Mouse (Mus musculus) hindbrain, embryonic 13.5 days (tissue): ENCODE measurements around the gene Ttpal. TPM values are rescaled to one million over a fixed set of nuclear protein-coding genes. Genes with fewer than 3 reads are reported as not detected.
"Not testable (repeated sequence)": the region's sequence is repeated elsewhere in the genome, so short reads cannot be mapped to it uniquely, and the experiment has no call there.

Source experiments
- ATAC-seq: fragments of 200-750 bp; cut with Nextera tagmentation; 2 replicates; pipeline ENCODE4 v1.8.0; 2017; ENCODE audit warnings: moderate TSS enrichment; ENCODE audit not compliant: low FRiP score
- H3K27ac ChIP-seq: fragments of 300-500 bp; sonication (generic); 2 replicates; pipeline ENCODE4 v1.5.1; 2015; ENCODE audit warnings: inconsistent platforms, mild to moderate bottlenecking, moderate library complexity
- H3K27me3 ChIP-seq: fragments of 300-500 bp; sonication (generic); 2 replicates; pipeline ENCODE4 v1.6.1; 2015; ENCODE audit warnings: mild to moderate bottlenecking, inconsistent platforms
- H3K36me3 ChIP-seq: fragments of 300-500 bp; sonication (generic); 2 replicates; pipeline ENCODE4 v1.6.1; 2015; ENCODE audit warnings: mild to moderate bottlenecking, inconsistent platforms
- H3K4me1 ChIP-seq: fragments of 300-500 bp; sonication (generic); replicated peaks from 2 replicates; pipeline ENCODE4 v1.6.1; 2015; ENCODE audit warnings: inconsistent platforms
- H3K4me2 ChIP-seq: fragments of 300-500 bp; sonication (generic); 2 replicates; pipeline ENCODE4 v1.6.1; 2015; ENCODE audit warnings: inconsistent platforms, mild to moderate bottlenecking, moderate library complexity
- H3K4me3 ChIP-seq: fragments of 300-500 bp; sonication (generic); 2 replicates; pipeline ENCODE4 v1.5.1; 2015; ENCODE audit warnings: mild to moderate bottlenecking, inconsistent platforms
- H3K9ac ChIP-seq: fragments of 300-500 bp; sonication (generic); 2 replicates; pipeline ENCODE4 v1.6.1; 2015; ENCODE audit warnings: mild to moderate bottlenecking, inconsistent platforms
- H3K9me3 ChIP-seq: fragments of 300-500 bp; sonication (generic); 2 replicates; pipeline ENCODE4 v1.6.1; 2016; ENCODE audit warnings: inconsistent platforms
- WGBS: fragments of 180-500 bp; shearing (Covaris S2); methylation state at CpG from one replicate; pipeline ENCODE4 v1.1.7; 2015; 5-methylcytosine and 5-hydroxymethylcytosine counted together
- polyA plus RNA-seq: library from polyadenylated mRNA; unstranded; fragments of >200 nt; fragmentation: Nextera tagmentation; extraction: Ambion mirVana; gene quantifications from 2 replicates; pipeline ENCODE4 v1.2.1, GENCODE M21; 2015

Ttpal gene
- polyA plus RNA-seq, 1 experiment from 2014 or later: 42.0 TPM

DNA sequence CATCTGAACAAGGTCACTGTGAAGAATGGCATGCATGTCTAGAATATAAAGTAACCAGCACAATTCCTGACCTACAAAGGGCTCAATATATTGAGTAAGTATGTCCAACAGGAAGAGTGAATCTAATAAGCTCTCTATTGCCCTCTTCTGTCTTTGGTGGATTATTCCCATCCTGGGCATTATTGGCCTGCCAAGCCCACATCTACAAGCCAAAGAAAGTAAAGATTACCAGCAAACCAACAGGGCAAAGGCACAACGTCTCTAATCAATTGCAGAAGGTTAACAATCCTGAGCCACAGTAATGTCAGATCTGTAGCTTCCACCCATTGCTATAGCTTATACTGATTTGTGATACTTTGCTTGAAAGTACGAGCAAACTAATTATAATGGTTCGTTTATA is 38.4 kb downstream of the Ttpal start:
- Histone ChIP-seq H3K4me3 (no peak overlapping the region), H3K4me1 (peaks cover 44% of the 10 kb centered on the region), H3K36me3 (peaks cover 14% of the 10 kb centered on the region), H3K27me3 (no peaks in the 10 kb centered on the region), H3K4me2 (no peak overlapping the region), H3K27ac (no peak overlapping the region), H3K9me3 (no peaks in the 10 kb centered on the region), H3K9ac (no peak overlapping the region)
- no peak for ATAC-seq
- 86% methylated on average over 3 of the region's 3 CpGs for WGBS

DNA sequence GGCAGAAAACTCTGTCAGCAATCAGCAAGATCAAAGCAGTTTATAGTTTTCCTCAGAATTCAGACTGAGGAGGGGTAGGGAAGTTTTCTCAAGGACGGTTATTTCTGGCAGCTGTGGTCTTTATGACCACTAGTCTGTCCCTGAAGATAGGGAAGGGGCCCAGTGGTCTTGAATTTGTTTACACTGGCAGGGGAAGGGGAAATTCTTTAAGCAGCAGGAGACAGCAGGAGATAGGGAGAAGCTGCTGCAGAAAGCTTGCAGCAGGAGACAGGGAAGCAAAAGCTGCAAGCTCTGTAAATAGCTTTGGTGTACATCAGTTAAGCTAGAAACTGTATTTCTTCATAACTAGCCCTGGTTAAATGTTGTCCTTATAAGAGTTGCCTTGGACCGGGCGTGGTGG is 39.6 kb downstream of the Ttpal start:
- Histone ChIP-seq H3K4me1 (peaks cover 46% of the 10 kb centered on the region), H3K4me2 (no peak overlapping the region), H3K27ac (no peak overlapping the region), H3K9ac (no peak overlapping the region), H3K36me3 (peaks cover 4% of the 10 kb centered on the region; the same call in 1 of the 2 replicates), H3K4me3 (no peak overlapping the region), H3K27me3 (no peaks in the 10 kb centered on the region), H3K9me3 (no peaks in the 10 kb centered on the region)
- 82% methylated on average over 3 of the region's 3 CpGs for WGBS
- ATAC-seq: no peak

DNA sequence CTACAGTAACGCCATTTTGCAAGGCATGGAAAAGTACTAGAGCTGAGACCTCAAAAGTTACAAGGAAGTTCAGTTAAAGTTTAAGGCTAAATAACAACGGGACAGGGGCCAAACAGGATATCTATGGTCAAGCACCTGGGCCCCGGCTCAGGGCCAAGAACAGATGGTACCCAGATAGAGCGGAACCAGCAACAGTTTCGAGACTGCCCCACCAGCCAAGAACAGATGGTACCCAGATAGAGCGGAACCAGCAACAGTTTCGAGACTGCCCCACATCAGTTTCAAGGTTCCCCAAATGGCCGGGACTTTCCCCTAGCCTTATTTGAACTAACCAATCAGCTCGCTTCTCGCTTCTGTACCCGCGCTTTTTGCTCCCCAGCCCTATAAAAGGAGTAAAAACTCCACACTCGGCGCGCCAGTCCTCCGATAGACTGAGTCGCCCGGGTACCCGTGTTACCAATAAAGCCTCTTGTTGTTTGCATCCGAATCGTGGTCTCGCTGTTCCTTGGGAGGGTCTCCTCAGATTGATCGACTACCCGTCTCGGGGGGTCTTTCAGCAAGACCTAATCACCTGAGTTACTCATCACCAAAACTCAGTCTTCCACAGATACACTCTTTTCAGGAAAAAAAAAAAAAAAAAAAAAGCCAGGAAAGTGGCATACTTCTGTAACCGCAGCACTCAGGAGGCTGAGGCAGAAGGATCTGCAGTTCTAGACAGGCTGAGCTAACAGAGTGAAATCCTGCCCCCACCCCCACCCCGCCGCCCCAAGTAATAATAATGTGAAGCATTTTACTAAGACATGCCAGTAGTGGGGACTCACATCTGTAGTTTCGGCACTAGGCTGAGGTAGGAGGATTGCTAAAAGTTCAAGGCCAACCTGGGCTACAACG is 40.8 kb downstream of the Ttpal start:
- no peaks in the 10 kb centered on the region for H3K27me3 ChIP-seq
- no peak for ATAC-seq
- peak overlapping the region; percentile 93 for H3K4me3 ChIP-seq
- no peaks in the 10 kb centered on the region for H3K9me3 ChIP-seq
- peak overlapping the region; percentile 97; the same call in 1 of the 2 replicates for H3K9ac ChIP-seq
- peak overlapping the region; percentile 68 for H3K4me2 ChIP-seq
- peaks cover 43% of the 10 kb centered on the region for H3K4me1 ChIP-seq
- peaks cover 3% of the 10 kb centered on the region; the same call in 1 of the 2 replicates for H3K36me3 ChIP-seq
- H3K27ac ChIP-seq: 0 out of 2 replicates have a peak overlapping the region, but pooled peaks have one; percentile 99
- 93% methylated on average over 30 of the region's 30 CpGs for WGBS

DNA sequence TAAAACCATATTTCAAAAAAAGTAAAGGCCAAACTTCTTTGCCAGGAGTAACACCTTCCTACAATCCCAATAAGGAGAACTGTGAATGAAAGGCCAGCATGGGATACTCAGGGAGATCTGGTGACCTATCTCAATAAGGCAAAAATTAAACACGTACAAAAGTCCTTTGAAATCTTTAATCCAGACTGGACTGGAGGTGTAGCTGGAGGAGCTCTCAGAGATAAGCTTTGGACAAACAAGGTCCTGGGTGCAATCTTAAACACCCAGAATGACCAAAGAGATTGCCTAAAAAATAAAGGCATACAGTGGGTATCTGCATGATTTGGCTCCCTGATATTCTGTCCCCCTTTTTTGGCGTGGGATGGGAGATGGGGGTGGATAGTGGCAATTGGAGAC is 41.5 kb downstream of the Ttpal start:
- H3K36me3 ChIP-seq: peaks cover 3% of the 10 kb centered on the region; the same call in 1 of the 2 replicates
- peak overlapping the region; percentile 99 for H3K27ac ChIP-seq
- H3K4me2 ChIP-seq: peak overlapping the region; percentile 68
- WGBS: 88% methylated on average over 2 of the region's 2 CpGs
- peak overlapping the region; percentile 97 for H3K9ac ChIP-seq
- H3K9me3 ChIP-seq: no peaks in the 10 kb centered on the region
- ATAC-seq: no peak
- H3K27me3 ChIP-seq: no peaks in the 10 kb centered on the region
- peak overlapping the region; percentile 93 for H3K4me3 ChIP-seq
- peaks cover 42% of the 10 kb centered on the region for H3K4me1 ChIP-seq

DNA sequence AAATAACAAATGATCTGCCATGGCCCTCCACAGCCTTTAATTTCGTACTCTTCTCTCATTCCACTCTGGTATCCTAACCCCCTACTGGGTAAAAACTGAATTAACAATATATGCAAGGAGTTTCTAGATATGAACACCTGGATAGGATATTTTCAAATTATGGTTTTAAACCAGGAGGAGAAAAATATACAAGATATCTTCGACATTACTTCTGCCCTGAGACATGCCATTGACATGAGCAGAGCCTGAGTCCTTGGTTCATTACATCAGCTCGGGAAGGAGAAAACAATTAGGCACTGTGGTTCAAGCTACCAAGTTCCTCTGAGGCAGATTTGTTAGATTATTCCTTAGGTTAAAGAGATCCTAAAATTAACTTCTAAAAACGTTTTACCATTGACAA is 41.9 kb downstream of the Ttpal start:
- Histone ChIP-seq H3K4me2 (peak overlapping the region; percentile 68), H3K9me3 (no peaks in the 10 kb centered on the region), H3K36me3 (peaks cover 3% of the 10 kb centered on the region; the same call in 1 of the 2 replicates), H3K27me3 (no peaks in the 10 kb centered on the region), H3K4me3 (peak overlapping the region; percentile 93), H3K9ac (peak overlapping the region; percentile 97), H3K4me1 (peaks cover 42% of the 10 kb centered on the region), H3K27ac (peak overlapping the region; percentile 99)
- WGBS: 12% methylated on average over 4 of the region's 4 CpGs
- no peak for ATAC-seq

DNA sequence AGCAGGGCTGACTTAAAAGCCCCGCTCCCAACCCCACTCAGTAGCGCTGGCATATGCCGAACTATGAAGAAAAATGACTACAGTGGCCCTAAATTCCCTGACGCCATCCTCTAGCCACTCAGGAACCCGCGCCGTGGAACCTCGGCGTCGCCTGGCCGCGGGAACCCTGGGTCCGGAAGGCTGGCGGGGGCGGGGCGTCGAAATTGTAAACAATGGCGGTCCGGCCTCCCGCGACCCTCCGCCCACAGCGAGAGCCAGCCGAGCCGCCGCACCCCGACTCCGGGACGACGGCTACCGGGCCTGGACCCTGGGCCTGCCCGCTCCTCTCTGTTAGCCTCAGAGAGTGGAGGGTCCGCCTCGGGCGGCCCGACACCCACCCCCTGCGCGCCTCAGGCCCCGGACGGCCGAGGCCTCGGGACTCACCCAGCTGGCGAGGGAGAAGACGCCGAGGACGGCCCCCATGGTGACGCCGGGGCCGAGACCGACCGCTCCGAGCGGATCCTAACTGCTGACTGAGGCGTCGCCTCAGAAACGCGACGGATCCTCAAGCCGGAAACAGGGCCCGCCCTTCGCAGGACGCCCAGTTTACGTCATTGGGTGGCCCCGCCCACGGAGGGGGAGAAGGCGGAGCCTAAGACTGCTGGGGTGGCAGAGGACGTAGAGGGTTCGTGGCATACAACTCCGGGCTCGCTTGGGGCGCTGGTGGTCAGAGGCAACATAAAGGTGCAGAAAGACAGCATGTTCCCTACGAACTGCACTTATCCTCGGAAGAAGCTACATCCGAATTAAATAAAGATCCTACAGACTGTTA is 42.7 kb downstream of the Ttpal start, which contains the start of gene Serinc3:
Gene Serinc3, minus strand, starts transcription at position 557 of the 811 bp plus-strand sequence.
- peaks cover 40% of the 10 kb centered on the region for H3K4me1 ChIP-seq
- under 1% methylated on average over 70 of the region's 74 CpGs for WGBS

DNA sequence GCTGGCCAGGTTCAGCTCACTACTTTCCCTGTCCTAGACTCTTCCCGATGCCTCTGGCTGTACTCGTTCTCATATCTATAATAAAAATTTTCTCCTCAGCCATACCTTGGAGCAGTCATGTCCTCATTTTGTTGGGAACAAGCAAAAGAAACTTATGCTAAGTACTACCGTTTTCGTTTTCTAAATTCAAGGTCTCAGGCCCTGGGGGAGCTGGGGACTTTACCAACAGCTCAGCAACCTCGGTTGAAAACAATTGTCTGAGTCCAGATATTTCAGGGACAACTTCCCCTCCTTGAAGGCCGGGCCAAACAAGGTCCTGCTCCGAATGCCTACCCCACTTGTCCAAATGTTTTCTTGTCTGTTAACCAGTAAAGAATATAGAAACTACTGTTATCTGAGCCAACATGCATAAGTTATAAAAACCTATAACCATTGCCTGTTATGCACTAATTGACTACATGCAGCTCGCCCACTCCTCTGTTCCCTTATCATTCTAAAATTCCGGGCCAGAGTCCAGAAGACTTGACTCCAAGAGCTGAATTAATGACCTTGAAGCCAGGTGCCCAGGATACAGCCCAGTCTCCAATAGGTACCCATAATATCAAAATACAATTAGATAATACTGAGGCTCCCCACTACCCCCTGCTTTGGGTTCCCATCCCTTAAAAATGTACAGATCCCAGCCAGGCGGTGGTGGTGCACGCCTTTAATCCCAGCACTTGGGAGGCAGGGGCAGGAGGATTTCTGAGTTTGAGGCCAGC is 43.8 kb downstream of the Ttpal start:
- Histone ChIP-seq H3K36me3 (peaks cover 3% of the 10 kb centered on the region; the same call in 1 of the 2 replicates), H3K27ac (peak overlapping the region; percentile 99), H3K4me1 (peaks cover 31% of the 10 kb centered on the region), H3K4me3 (no peak overlapping the region), H3K27me3 (no peaks in the 10 kb centered on the region), H3K9me3 (no peaks in the 10 kb centered on the region), H3K9ac (no peak overlapping the region), H3K4me2 (no peak overlapping the region; the same call in 1 of the 2 replicates)
- ATAC-seq: no peak
- 81% methylated on average over 11 of the region's 11 CpGs for WGBS

More for the DNA sequence above, 42.7 kb downstream of the Ttpal start, which contains the start of gene Serinc3:
- Histone ChIP-seq H3K9me3 (no peaks in the 10 kb centered on the region), H3K27me3 (no peaks in the 10 kb centered on the region), H3K4me2 (peak within 1 kb of the TSS; percentile 68), H3K27ac (peak within 1 kb of the TSS; percentile 99), H3K4me3 (peak within 1 kb of the TSS; percentile 93), H3K9ac (peak within 1 kb of the TSS; percentile 97), H3K36me3 (peaks cover 3% of the 10 kb centered on the region; the same call in 1 of the 2 replicates)
- peak; percentile 97 for ATAC-seq

DNA sequence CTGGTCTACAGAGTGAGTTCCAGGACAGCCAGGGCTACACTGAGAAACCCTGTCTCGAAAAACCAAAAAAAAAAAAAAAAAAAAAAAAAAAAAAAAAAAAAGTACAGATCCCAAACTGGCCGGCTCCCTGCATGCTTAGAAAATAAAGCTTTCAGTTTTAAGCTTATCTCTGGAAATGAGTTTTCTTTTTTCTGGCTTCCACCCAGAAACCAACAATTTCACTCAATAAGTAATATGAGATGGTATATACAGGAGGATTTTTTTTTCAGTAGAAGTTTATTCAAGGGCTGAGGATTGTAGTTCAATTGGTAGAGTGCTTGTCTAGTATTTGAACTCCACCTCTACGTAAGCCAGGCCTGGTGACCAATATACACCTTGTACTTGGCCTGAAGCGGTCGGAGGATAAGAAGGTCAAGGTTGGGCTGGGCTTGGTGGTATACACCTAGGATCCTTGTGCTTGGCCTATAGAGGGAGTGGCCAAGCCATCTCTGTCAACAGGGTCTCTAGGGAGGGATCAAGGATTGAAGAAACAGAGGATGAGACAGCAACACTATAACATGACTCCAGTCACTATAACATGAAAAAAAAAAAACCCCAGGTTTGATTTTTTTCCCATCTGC is 44.5 kb downstream of the Ttpal start:
- Histone ChIP-seq H3K27ac (no peak overlapping the region), H3K27me3 (no peaks in the 10 kb centered on the region), H3K9me3 (no peaks in the 10 kb centered on the region; the same call in 1 of the 2 replicates), H3K36me3 (no peaks in the 10 kb centered on the region), H3K4me1 (peaks cover 28% of the 10 kb centered on the region), H3K4me2 (no peak overlapping the region), H3K9ac (no peak overlapping the region), H3K4me3 (no peak overlapping the region)
- no peak for ATAC-seq
- 89% methylated on average over 5 of the region's 5 CpGs for WGBS

DNA sequence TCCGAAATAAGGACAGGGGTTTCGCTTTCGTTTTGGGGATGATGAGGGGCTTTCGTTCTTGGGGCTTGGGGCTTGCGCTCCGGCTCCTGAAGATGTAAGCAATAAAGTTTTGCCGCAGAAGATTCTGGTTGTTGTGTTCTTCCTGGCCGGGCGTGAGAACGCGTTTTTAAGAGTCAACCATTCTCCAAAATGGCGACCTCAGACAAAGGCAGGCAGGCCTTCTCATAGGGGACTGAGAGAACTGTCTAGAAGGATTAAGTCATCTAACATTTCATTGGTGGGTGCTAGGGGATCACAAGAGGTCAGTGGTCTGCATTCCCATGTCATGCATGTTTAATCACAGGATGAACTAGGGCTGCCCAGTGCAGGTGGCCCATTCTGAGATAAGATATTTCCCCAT is 53.6 kb downstream of the Ttpal start:
- H3K9me3 ChIP-seq, H3K4me2 ChIP-seq, ATAC-seq, H3K27me3 ChIP-seq, H3K4me3 ChIP-seq, H3K9ac ChIP-seq, H3K36me3 ChIP-seq, H3K27ac ChIP-seq: not testable (repeated sequence)
- 98% methylated on average over 9 of the region's 12 CpGs for WGBS
- peaks cover 15% of the 10 kb centered on the region for H3K4me1 ChIP-seq

DNA sequence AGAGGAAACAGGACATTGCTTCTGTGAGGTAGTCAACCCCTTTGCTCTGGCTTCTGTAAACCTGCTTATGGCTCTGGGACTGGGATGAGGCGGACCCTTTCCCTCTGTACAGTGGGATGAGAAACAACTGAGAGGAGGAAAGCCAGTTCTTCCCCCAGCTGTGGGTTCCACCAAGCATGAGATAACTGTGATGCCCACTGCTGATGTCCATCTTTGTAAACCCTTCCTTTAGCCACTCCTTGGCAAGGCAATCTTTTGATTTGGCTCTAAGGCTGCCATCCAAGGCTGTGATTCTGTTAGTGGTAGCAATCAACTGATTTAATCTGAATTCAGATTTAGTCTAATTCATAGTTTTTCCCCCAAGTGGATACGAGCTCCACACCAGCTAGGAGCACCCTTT is 55.4 kb downstream of the Ttpal start:
- no peak for ATAC-seq
- 92% methylated on average over 2 of the region's 2 CpGs for whole genome bisulfite sequencing
- no peaks in the 10 kb centered on the region for H3K36me3 ChIP-seq
- peaks cover 33% of the 10 kb centered on the region for H3K4me1 ChIP-seq
- no peaks in the 10 kb centered on the region for H3K27me3 ChIP-seq
- H3K9ac ChIP-seq: peak overlapping the region; percentile 83; the same call in 1 of the 2 replicates
- H3K4me2 ChIP-seq: no peak overlapping the region
- no peak overlapping the region for H3K27ac ChIP-seq
- H3K4me3 ChIP-seq: no peak overlapping the region
- no peaks in the 10 kb centered on the region for H3K9me3 ChIP-seq
